ENCODE assay signal across 8 mouse cellular contexts in the genomic region with DNA sequence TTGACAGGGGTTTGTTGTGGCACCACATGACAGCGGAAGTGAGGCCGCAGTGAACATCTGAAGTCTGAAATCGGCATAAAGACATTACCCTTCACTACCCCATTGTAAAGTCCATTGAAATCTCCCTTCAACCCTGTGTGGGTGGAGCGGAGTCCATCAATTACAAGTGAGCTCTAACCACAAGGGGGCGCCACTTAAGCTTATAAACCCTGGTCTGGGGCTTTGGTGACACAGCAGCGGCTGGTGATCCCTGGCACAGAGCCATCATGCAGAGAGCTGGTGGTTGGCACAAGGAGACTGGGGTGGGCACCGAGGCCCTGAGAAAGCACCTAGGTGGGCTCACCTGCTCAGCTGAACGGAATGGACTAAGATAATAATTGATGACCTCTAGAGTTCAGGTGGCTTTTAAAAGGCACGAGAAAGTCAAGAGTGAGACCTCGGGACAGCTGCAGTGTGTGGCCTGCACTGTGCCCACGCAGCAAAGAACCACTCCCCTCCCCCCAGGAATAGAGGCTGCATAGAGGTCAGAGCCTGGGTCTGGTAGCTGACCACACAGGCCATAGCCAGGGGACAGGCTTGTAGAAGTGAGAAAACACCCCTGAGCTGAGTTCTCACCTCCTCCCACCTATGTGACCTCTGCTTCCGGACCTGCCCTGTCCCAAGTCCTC. TPM values are rescaled to one million over a fixed set of nuclear protein-coding genes. Genes with fewer than 3 reads are reported as not detected.
A peak's percentile ranks its signal among the peaks of the same experiment; 100 is the strongest.
DNase-seq lines count a peak whose midpoint lies in the region; ATAC-seq lines count a peak whose summit lies in the region.

No protein-coding gene starts in this region.

- no peaks in the 10 kb centered on the region for H3K36me3 ChIP-seq in heart, embryonic 10.5 days
- no peaks in the 10 kb centered on the region for H3K36me3 ChIP-seq in liver, embryonic 12.5 days

- peak; percentile 1 for DNase-seq in 416B (ENCODE audit: low read depth)
- peak; percentile 93 for DNase-seq in adrenal gland, postnatal 14 days
- DNase-seq in embryo, embryonic 9.5 days (ENCODE audit: extremely low spot score) = peak; percentile 65
- DNase-seq in heart, embryonic 10.5 days (ENCODE audit: low spot score) = peak; percentile 82
- peak; percentile 84 to 89 for DNase-seq in kidney, postnatal 25 days
- DNase-seq in ovary, postnatal 10 days (ENCODE audit: low spot score) = peak; percentile 54
- DNase-seq in thymus, adult 18-20 months = peak; percentile 21 to 25

- ATAC-seq in liver, embryonic 12.5 days = 0 out of 2 replicates have a peak, but pooled peaks have one; percentile 33

- H3K4me2 ChIP-seq in liver, embryonic 12.5 days = no peak overlapping the region

- no peaks in the 10 kb centered on the region for H3K9me3 ChIP-seq in heart, embryonic 10.5 days
- no peaks in the 10 kb centered on the region for H3K9me3 ChIP-seq in liver, embryonic 12.5 days (replicated peaks)

- H3K4me1 ChIP-seq in heart, embryonic 10.5 days = peaks cover 31% of the 10 kb centered on the region
- 0 out of 2 replicates have a peak, but pooled peaks cover 3% of the 10 kb centered on the region for H3K4me1 ChIP-seq in liver, embryonic 12.5 days

- no peak overlapping the region for H3K9ac ChIP-seq in liver, embryonic 12.5 days

- 0 out of 2 replicates have a peak overlapping the region, but pooled peaks have one; percentile 16 for H3K27ac ChIP-seq in heart, embryonic 10.5 days
- no peak overlapping the region for H3K27ac ChIP-seq in liver, embryonic 12.5 days

- no peak overlapping the region for H3K4me3 ChIP-seq in heart, embryonic 10.5 days
- H3K4me3 ChIP-seq in liver, embryonic 12.5 days = no peak overlapping the region

- 45% methylated on average over 12 of the region's 12 CpGs for WGBS in heart, embryonic 10.5 days
- WGBS in liver, embryonic 12.5 days (ENCODE audit: insufficient replicate concordance) = 35% methylated on average over 12 of the region's 12 CpGs

- peaks cover 24% of the 10 kb centered on the region; the same call in 1 of the 2 replicates for H3K27me3 ChIP-seq in heart, embryonic 10.5 days (ENCODE audit: insufficient read depth, poor library complexity, severe bottlenecking)
- 0 out of 2 replicates have a peak, but pooled peaks cover 4% of the 10 kb centered on the region for H3K27me3 ChIP-seq in liver, embryonic 12.5 days (replicated peaks)

RNA-seq across cellular contexts. Expression of a gene that starts 38.3 kb away (rescaled TPM):
- 1.0 and 4.7 TPM in 2 replicates for total RNA-seq in adrenal gland, postnatal 14 days (2021)
- 3.1 and 3.3 TPM in 2 replicates for polyA plus RNA-seq in heart, embryonic 10.5 days (2016; fragmentation: Nextera tagmentation; extraction: Ambion mirVana)
- 0.30 and 0.31 TPM in 2 replicates for polyA plus RNA-seq in liver, embryonic 12.5 days (2016; fragmentation: Nextera tagmentation; extraction: Ambion mirVana)

Comparison
In these comparisons a context has a peak if more than half of its experiments do, and no peak if none do; other contexts are left out.
1. DNase-seq: peak in every context shown above with its lines; median percentile 93 in adrenal gland, postnatal 14 days; 86 in kidney, postnatal 25 days; 82 in heart, embryonic 10.5 days; 65 in embryo, embryonic 9.5 days; 54 in ovary, postnatal 10 days; 23 in thymus, adult 18-20 months; 1 in 416B.